Mouse (Mus musculus) stomach, postnatal 0 days (tissue): ENCODE results near the gene Rprd2.

Experiments
- CTCF ChIP-seq: IDR thresholded peaks from 2 replicates; pipeline ENCODE4 v1.5.1; 2016; ENCODE audit warnings: antibody characterized with exemption, low read depth, mild to moderate bottlenecking, moderate library complexity
- EP300 ChIP-seq: optimal IDR thresholded peaks from 2 replicates; pipeline ENCODE3; 2016; ENCODE audit warnings: antibody characterized with exemption

DNA sequence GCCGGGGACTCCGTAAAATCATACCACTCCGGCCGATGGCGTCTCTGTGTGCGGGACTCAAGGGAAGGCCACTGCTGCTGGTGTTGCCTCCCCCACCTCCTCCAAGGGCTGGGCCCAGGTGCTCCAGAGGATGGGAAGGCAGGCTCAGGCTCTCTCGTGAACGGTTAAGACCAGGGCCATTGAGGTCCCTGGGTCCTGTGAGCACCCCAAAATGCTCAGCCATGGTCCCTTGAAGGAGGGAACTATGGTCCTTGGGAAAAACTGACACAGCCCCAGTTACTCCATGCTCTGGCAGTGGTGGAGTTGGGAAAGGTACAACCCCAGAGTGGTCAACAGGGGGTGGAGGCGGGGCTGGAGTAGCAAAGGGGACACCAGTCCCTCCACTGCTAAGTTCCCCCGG lies 54.9 kb downstream of the Rprd2 start:
- no peak for TF ChIP-seq CTCF
- TF ChIP-seq EP300: no peak
